Mouse (Mus musculus): ENCODE data around the gene Lrrc1.

GRCm38 (mm10) chr9:77426110-77426509, 118.6 kb downstream of the Lrrc1 start:
- TF ChIP-seq POLR2A (IDR thresholded peaks at IDR 0.05; ENCODE audit: low read depth, low read length) (no peak), CTCF (conservative IDR thresholded peaks at IDR 0.05; ENCODE audit: insufficient read depth, insufficient read length, low read depth, low read length) (no peak)

Data from kidney, adult 2 months (tissue).